Mouse (Mus musculus): ENCODE measurements around the gene Vti1a.

Vti1a gene

GRCm38 (mm10) chr19:55469301-55470051 lies 153.4 kb downstream of the Vti1a start:
- POLR2A ChIA-PET: interaction anchor here in 1 of 4 experiments (1.6 kb wide), 1 partner anchor 13 kb away, joined by 5 read pairs; no protein-coding TSS in a partner anchor
- CTCF ChIA-PET: no interaction called here

GRCm38 (mm10) chr19:55472582-55472981 lies 156.5 kb downstream of the Vti1a start:
- POLR2A ChIA-PET: interaction anchor here in 1 of 4 experiments (0.6 kb wide), 1 partner anchor 160 kb away, joined by 3 read pairs; no protein-coding TSS in a partner anchor
- CTCF ChIA-PET: interaction anchor here in 1 of 4 experiments (0.9 kb wide), 1 partner anchor 140 kb away, joined by 3 read pairs; no protein-coding TSS in a partner anchor

DNA sequence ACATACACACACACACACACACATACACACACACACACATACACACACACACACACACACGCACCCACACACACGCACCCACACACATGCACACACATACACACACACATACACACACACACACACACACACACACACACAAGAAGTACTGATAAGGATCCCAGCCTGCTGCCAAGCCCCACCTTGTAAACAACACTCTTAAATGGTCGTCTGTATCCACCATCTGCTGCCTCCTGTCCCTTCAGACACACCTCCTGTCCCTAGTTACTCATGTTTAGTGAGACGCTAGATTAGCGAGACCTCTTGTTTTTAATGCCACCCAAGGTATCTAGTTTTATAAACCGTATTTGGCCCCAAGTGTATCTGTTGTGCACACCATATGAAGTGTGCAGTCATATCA lies 158.1 kb downstream of the Vti1a start:
- ChIA-PET CTCF (no interaction called here), POLR2A (no interaction called here)

- POLR2A ChIA-PET: interaction anchor here in 1 of 4 experiments (1.4 kb wide), 1 partner anchor 10 kb away, joined by 5 read pairs; no protein-coding TSS in a partner anchor
- CTCF ChIA-PET: no interaction called here
These were observed 164.4 kb downstream of the Vti1a start for GRCm38 (mm10) chr19:55480526-55480925.

DNA sequence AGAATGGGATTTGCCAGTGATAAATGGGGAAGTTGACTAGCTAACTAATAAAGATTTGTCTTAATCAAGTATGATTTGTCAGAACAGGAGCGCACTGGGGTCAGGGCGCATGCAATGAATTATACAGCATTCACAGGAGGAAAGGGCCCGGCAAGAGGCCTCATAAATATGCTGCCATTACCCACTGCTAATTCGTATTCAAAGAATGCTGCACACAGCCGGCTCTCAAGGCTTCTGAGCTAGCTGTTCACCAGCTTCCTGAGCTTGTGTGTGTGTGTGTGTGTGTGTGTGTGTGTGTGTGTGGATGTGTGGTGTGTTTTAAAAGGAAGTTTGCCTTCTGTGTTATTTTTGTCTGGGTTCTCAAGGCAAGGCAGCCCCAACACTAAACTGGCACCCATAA lies 165.2 kb downstream of the Vti1a start:
- ChIA-PET CTCF (interaction anchor here in 1 of 4 experiments (1.3 kb wide), 1 partner anchor 64 kb away, joined by 4 read pairs; no protein-coding TSS in a partner anchor), POLR2A (interaction anchor here in 1 of 4 experiments (0.6 to 1.4 kb wide), 2 partner anchors 10 to 19 kb away, joined by 3 to 5 read pairs; no protein-coding TSS in a partner anchor)

DNA sequence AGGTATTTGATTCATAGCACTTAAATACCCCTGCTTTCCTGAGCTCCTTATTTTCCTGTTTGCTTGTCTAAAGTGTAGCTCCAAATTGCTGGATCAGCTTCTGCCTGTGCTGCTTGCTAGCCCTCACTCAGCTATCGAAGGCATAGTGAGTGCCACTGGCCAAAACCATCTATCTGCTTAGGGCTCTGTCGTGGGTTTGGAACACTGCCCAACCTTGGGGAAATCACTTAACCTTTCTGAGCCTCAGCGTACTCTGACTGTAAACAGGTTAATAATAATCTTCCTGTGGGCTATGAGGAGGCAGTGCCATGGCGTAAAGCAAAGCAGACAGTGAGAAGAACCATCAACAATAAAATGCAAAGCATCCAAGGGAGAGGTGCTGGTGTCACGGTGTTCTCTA lies 167.4 kb downstream of the Vti1a start:
- CTCF ChIA-PET: interaction anchor here in 1 of 4 experiments (0.6 kb wide), 1 partner anchor 620 kb away, joined by 3 read pairs; no protein-coding TSS in a partner anchor
- POLR2A ChIA-PET: interaction anchor here in 1 of 4 experiments (1.6 kb wide), 1 partner anchor 8 kb away, joined by 6 read pairs; no protein-coding TSS in a partner anchor

- POLR2A ChIA-PET: no interaction called here
These were observed 168.5 kb downstream of the Vti1a start for GRCm38 (mm10) chr19:55484559-55484958.

GRCm38 (mm10) chr19:55486473-55486872 lies 170.4 kb downstream of the Vti1a start:
- POLR2A ChIA-PET: interaction anchor here in 1 of 4 experiments (1.2 kb wide), 2 partner anchors 13 to 16 kb away, joined by 3 to 4 read pairs; no protein-coding TSS in a partner anchor

More at GRCm38 (mm10) chr19:55484559-55484958, 168.5 kb downstream of the Vti1a start:
- CTCF ChIA-PET: no interaction called here

DNA sequence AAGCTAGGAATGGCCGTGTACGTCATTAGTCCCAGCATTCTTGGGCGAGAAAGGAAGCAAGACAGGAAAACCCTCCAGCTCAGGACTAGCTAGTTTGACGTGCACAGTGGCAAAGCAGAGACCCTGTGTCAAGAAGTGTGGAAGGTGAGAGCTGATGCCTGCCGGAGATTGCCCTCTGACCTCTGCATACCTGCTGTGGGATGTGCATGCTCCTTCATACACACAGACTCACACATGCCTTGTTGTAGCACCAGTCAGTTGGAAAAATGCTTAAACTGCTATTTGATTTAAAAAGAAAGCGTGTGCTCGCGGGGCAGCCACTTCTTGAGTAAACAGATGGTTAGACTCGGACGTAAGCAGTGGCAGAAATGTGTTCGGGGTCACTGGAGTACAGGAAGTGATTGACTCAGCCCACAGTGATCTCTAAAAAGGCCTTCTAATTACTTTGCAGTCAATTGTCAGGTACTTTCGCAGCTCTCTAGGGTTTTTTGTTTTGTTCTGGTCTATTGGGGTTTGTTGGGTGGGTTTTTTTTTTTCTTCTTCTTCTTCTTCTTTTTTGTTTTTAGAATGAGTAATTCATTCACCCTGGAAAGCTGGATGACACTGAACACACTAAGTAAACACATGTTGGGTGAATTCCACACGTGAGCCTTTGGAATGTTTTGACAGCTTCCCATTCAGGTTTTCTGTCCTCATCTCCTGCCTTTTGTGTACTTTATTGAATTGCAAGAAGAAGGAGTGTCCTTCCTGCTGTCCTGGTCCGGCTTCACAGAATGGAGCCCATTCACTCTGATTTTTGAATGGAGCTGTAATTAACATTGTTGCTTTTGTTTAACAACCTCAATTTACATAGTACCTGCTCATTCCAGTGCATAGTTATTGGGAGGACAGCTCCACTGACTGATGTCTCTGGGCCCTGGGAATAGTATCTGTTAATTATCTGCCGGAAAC lies 175.3 kb downstream of the Vti1a start:
- POLR2A ChIA-PET: interaction anchor here (0.6 to 2.3 kb wide), 21 partner anchors 9 to 1843 kb away, joined by 3 to 6 read pairs (median 3); no protein-coding TSS in a partner anchor
- CTCF ChIA-PET: interaction anchor here (0.6 to 1.1 kb wide), 6 partner anchors 9 to 1190 kb away, joined by 3 to 9 read pairs (median 3); no protein-coding TSS in a partner anchor

More at GRCm38 (mm10) chr19:55486473-55486872, 170.4 kb downstream of the Vti1a start:
- CTCF ChIA-PET: no interaction called here

GRCm38 (mm10) chr19:55496333-55496732 lies 180.2 kb downstream of the Vti1a start:
- CTCF ChIA-PET: no interaction called here
- POLR2A ChIA-PET: no interaction called here

- ChIA-PET CTCF (no interaction called here), POLR2A (interaction anchor here in 1 of 4 experiments (0.5 to 1.5 kb wide), 3 partner anchors 13 to 1722 kb away, joined by 3 to 4 read pairs (median 4); no protein-coding TSS in a partner anchor)
These were observed 183.2 kb downstream of the Vti1a start for GRCm38 (mm10) chr19:55499179-55499863.

GRCm38 (mm10) chr19:55501985-55502384 lies 185.9 kb downstream of the Vti1a start:
- CTCF ChIA-PET: no interaction called here
- POLR2A ChIA-PET: no interaction called here

DNA sequence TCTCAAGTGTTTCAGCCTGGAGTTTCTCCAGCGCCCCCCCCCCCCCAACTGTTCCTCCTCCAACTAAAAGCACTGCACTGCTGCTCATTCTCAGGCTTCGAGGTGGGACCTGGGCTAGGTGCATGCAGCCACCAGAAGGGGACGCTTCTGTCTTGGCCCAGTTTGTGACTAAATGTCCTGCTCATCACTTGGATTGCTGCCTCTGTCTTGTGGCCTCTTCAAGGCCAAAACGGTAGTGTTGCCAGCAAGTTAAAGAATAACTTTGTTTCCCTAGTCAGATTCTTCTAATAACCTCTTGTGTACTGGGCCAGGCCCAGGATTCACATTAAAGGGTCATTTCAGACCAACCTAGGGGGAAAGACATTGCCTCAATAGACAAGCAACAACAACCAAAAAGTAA lies 187.7 kb downstream of the Vti1a start:
- ChIA-PET POLR2A (no interaction called here), CTCF (no interaction called here)

DNA sequence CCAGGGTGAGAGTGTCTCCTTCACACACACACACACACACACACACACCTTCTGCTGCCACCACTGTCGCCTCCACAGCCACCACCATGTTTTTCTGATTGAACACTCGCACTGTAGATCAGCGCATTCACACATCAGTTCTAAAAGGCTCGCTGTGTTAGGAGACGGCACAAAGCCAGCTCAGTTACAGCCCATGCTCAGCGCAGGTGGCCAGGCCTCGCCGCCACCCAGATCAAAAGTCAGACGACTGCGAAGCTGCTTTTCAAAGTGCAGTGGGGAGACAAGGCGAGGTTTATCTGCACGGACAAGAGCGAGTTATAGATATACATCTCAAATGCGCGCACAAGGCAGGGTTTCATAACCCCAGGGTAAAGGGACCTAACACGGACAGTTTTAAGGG lies 191.7 kb downstream of the Vti1a start:
- CTCF ChIA-PET: interaction anchor here in 1 of 4 experiments (2.0 kb wide), 1 partner anchor 38 kb away, joined by 5 read pairs; no protein-coding TSS in a partner anchor

GRCm38 (mm10) chr19:55508239-55508638 lies 192.1 kb downstream of the Vti1a start:
- ChIA-PET POLR2A (interaction anchor here in 1 of 4 experiments (1.0 kb wide), 1 partner anchor 13 kb away, joined by 3 read pairs; no protein-coding TSS in a partner anchor), CTCF (interaction anchor here in 1 of 4 experiments (2.0 kb wide), 1 partner anchor 37 kb away, joined by 5 read pairs; no protein-coding TSS in a partner anchor)

More for the DNA sequence above, 191.7 kb downstream of the Vti1a start:
- POLR2A ChIA-PET: interaction anchor here in 2 of 4 experiments (0.6 to 1.0 kb wide), 3 partner anchors 13 to 381 kb away, joined by 3 to 4 read pairs (median 3); no protein-coding TSS in a partner anchor

DNA sequence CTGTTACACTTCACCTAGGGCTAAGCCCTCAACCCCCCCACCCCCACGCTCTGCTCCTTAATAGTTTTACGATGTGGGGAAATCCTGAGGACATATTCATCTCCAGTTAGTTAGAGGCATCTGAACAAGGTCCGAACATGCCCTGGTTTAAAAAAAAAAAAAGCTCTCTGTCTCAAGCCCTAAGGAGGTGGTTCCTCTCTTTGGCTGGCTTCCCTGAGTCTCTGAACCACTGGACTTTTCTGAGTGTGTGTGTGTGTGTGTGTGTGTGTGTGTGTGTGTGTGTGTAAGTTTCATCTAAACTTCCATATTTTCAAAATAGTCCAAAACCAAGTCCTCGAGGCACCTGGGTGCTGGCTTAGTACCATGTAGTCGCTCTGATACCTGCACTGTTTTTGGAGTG lies 192.9 kb downstream of the Vti1a start:
- ChIA-PET CTCF (no interaction called here), POLR2A (interaction anchor here in 2 of 4 experiments (0.7 kb wide), 3 partner anchors 36 to 1683 kb away, joined by 3 read pairs; no protein-coding TSS in a partner anchor)

DNA sequence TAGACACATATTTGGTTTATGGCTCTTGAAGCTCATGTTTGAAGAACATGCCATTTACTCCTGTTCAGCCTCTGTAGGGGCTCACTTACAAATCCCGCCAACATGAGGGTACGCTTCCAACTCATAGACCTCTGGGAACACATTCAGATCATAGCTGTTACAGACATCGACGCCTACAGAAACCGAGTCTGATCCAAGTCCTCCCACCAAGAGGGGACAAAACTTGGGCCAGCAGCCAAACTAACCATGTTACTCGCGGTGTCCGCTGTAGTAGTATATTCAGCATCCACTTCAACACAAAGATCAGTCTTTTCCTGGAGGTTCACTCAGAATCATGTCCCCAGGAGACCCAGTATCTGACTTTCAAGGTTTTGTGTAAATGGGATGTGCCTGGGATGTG lies 193.5 kb downstream of the Vti1a start:
- POLR2A ChIA-PET: interaction anchor here in 1 of 4 experiments (0.8 kb wide), 1 partner anchor 234 kb away, joined by 5 read pairs; no protein-coding TSS in a partner anchor
- CTCF ChIA-PET: no interaction called here

DNA sequence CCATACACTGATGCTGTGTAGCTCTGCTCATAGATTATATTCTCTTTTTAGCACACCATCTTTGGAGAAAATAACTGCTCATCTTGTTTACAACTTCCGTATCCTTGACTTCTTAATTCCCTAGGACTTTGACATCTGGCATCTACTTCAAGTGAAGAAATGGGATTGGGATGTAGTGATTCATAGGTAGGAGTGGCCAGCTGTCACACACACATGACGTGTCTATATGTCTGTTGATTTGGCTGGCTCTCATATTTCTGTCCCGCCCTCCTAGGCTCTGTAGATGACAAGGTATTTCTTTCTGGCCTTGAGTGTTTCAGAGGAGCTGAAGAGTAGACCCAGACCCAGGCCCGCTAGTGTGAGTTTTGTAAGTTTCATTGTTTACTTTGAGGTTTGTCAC lies 197.8 kb downstream of the Vti1a start:
- ChIA-PET POLR2A (no interaction called here), CTCF (no interaction called here)

Measured in embryonic stem cell, embryonic (primary cell).